ENCODE assay signal across 30 mouse cellular contexts in the genomic region with DNA sequence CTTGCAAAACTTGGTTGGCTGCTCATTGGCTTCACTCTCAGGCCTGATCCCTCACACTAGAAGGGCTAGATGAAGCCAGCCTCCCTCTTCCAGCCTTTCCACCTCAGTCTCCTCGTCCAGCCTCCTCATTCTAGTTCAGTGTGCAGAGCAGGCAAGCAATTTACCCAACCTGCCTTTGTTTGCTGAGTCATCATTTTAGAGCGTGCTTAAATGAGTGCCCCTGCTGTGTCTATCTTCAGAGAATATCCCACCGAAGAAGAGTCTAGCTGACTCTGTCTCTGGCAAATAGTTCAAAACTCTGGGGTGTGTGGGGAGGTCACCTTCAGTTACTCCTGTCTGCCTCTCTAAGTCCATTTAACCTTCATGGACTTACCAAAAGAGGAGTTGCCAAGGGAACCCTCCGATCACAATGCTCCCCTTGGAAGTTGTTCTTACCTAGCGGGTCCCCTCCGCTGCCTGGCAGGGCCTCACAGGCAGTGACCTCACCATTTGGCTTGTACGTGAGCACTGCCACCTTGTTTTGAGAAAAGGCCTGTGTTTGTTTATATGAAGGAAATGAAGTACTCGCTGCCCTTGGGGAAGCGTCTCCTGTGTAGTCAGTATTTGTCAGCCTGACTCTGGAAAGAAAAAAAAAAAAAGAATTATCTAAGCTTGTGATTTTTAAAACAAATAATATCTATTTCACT.
DNase-seq lines count a peak whose midpoint lies in the region; ATAC-seq and TF ChIP-seq lines count a peak whose summit lies in the region.
"Had no signal": no experiment of that assay in that cellular context is flagged by ENCODE, and none has a peak within 500 bp of the region (broad histone marks: within the 10 kb centered on the region; RNA-seq: fewer than 3 reads in every experiment).

No protein-coding gene starts in this region.

- no peaks in the 10 kb centered on the region for H3K36me3 ChIP-seq in heart, adult 2 months (ENCODE audit: control insufficient read depth, insufficient read depth, low read length)
- H3K36me3 ChIP-seq in midbrain, embryonic 10.5 days: no peaks in the 10 kb centered on the region
- H3K36me3 ChIP-seq in midbrain, embryonic 14.5 days (ENCODE audit: control insufficient read depth, insufficient read depth, low read length): no peaks in the 10 kb centered on the region
- H3K36me3 ChIP-seq: heart, embryonic 15.5 days; limb, embryonic 13.5 days; neural tube, embryonic 13.5 days had no signal

- no peak for TF ChIP-seq EP300 in heart, adult 2 months (IDR thresholded peaks at IDR 0.05; ENCODE audit: insufficient read depth, low read depth, low read length)

- no peaks in the 10 kb centered on the region for H3K27me3 ChIP-seq in heart, adult 2 months (ENCODE audit: control insufficient read depth, insufficient read depth, low read length)
- peaks cover 14% of the 10 kb centered on the region for H3K27me3 ChIP-seq in midbrain, embryonic 10.5 days (ENCODE audit: low read depth, poor library complexity, severe bottlenecking)
- no peaks in the 10 kb centered on the region for H3K27me3 ChIP-seq in midbrain, embryonic 14.5 days (ENCODE audit: control insufficient read depth, insufficient read depth, low read length)

- peaks cover 6% of the 10 kb centered on the region; the same call in 1 of the 2 replicates for H3K9me3 ChIP-seq in midbrain, embryonic 10.5 days (replicated peaks)
- H3K9me3 ChIP-seq in midbrain, embryonic 14.5 days (ENCODE audit: control insufficient read depth, low read length): 0 out of 2 replicates have a peak, but pooled peaks cover 2% of the 10 kb centered on the region
- H3K9me3 ChIP-seq: heart, embryonic 15.5 days; limb, embryonic 13.5 days had no signal

- intact Hi-C loops in heart, adult 2 months (cut with DNase I): no loop called here

- H3K79me2 ChIP-seq in heart, adult 2 months (replicated peaks; ENCODE audit: control insufficient read depth, insufficient read depth, low read length): no peaks in the 10 kb centered on the region

- H3K9ac ChIP-seq in heart, adult 2 months (ENCODE audit: low read depth, low read length): no peak overlapping the region
- H3K9ac ChIP-seq in midbrain, embryonic 14.5 days (replicated peaks; ENCODE audit: low read length): no peak overlapping the region
- H3K9ac ChIP-seq: heart, embryonic 15.5 days; hindbrain, embryonic 14.5 days; limb, embryonic 13.5 days; neural tube, embryonic 13.5 days had no signal

- 60% methylated on average over 9 of the region's 9 CpGs for WGBS in heart, adult 2 months
- whole genome bisulfite sequencing in midbrain, embryonic 10.5 days: 75% methylated on average over 9 of the region's 9 CpGs
- 71% methylated on average over 9 of the region's 9 CpGs for WGBS in midbrain, embryonic 14.5 days

- no peak overlapping the region for H3K4me3 ChIP-seq in heart, adult 2 months
- H3K4me3 ChIP-seq in midbrain, embryonic 10.5 days: no peak overlapping the region
- H3K4me3 ChIP-seq in midbrain, embryonic 14.5 days (replicated peaks; ENCODE audit: low read depth, low read length): no peak overlapping the region
- H3K4me3 ChIP-seq: erythroblast, embryonic 14.5 days; gastrocnemius, adult 2 months; heart, embryonic 15.5 days; layer of hippocampus, adult 2 months; left cerebral cortex, adult 2 months; limb, embryonic 13.5 days; myocyte; neural tube, embryonic 13.5 days had no signal

- no peak for ATAC-seq in midbrain, embryonic 14.5 days (ENCODE audit: low FRiP score, low TSS enrichment)
- ATAC-seq: activated CD4-positive, CD25-positive, alpha-beta regulatory T cell, adult 4 months; forebrain, embryonic 16.5 days had no signal

- no peak for TF ChIP-seq POLR2A in heart, adult 2 months (IDR thresholded peaks at IDR 0.05; ENCODE audit: insufficient read depth, low read depth, low read length)

- no peak for TF ChIP-seq CTCF in heart, adult 2 months (IDR thresholded peaks at IDR 0.05)

- peaks cover 1% of the 10 kb centered on the region; the same call in 1 of the 2 replicates for H3K4me1 ChIP-seq in heart, adult 2 months (ENCODE audit: control insufficient read depth, insufficient read depth, low read length)
- H3K4me1 ChIP-seq in midbrain, embryonic 10.5 days: peaks cover 34% of the 10 kb centered on the region
- peaks cover 23% of the 10 kb centered on the region for H3K4me1 ChIP-seq in midbrain, embryonic 14.5 days (ENCODE audit: control insufficient read depth, insufficient read depth, low read length)

- DNase-seq in heart, postnatal 4 days: peak; percentile 14
- DNase-seq in heart, adult 2 months: no peak
- no peak for DNase-seq in midbrain, embryonic 10.5 days (ENCODE audit: low spot score)
- no peak for DNase-seq in midbrain, embryonic 14.5 days
- DNase-seq in R1 (ENCODE audit: low read depth, low spot score): peak; percentile 25
- peak; percentile 35 for DNase-seq in lung, postnatal 25 days (ENCODE audit: low spot score)
- no peak for DNase-seq in right cerebral cortex, adult 2 months (ENCODE audit: low spot score in 2 of 2)
- no peak for DNase-seq in neural tube, embryonic 10.5 days (ENCODE audit: extremely low spot score, low spot score)
- DNase-seq: adrenal gland, adult 2 months; cerebellum, adult 9-10 months; cerebellum, postnatal 36 days; gastrocnemius, adult 2 months; kidney, adult 11 months; kidney, postnatal 36 days; right cerebral cortex, adult 18-20 months; right cerebral cortex, postnatal 4 days; thymus, adult 2 months; thymus, postnatal 36 days had no signal

- no peak overlapping the region for H3K27ac ChIP-seq in heart, adult 2 months
- H3K27ac ChIP-seq in midbrain, embryonic 10.5 days (replicated peaks): peak overlapping the region; percentile 17; the same call in 1 of the 2 replicates
- H3K27ac ChIP-seq in midbrain, embryonic 14.5 days (replicated peaks; ENCODE audit: low read depth, low read length): no peak overlapping the region
- H3K27ac ChIP-seq: gastrocnemius, adult 2 months; heart, embryonic 15.5 days; hindbrain, embryonic 14.5 days; layer of hippocampus, adult 2 months; left cerebral cortex, adult 2 months; limb, embryonic 13.5 days; neural tube, embryonic 13.5 days had no signal

- H3K4me2 ChIP-seq in midbrain, embryonic 14.5 days (ENCODE audit: low read length): no peak overlapping the region
- H3K4me2 ChIP-seq: heart, embryonic 15.5 days; hindbrain, embryonic 14.5 days; limb, embryonic 13.5 days; liver, embryonic 11.5 days; midbrain, embryonic 11.5 days; neural tube, embryonic 13.5 days had no signal

Comparison
In these comparisons a context has a peak if more than half of its experiments do, and no peak if none do; other contexts are left out.
1. DNase-seq: peak in heart, postnatal 4 days (single experiment), R1 (single experiment) and lung, postnatal 25 days (single experiment); none in heart, adult 2 months (0 of 2), midbrain, embryonic 10.5 days (single experiment), midbrain, embryonic 14.5 days (single experiment), right cerebral cortex, adult 2 months (0 of 2) and neural tube, embryonic 10.5 days (single experiment).